Mouse (Mus musculus): ENCODE measurements around the gene Cckbr.

DNA sequence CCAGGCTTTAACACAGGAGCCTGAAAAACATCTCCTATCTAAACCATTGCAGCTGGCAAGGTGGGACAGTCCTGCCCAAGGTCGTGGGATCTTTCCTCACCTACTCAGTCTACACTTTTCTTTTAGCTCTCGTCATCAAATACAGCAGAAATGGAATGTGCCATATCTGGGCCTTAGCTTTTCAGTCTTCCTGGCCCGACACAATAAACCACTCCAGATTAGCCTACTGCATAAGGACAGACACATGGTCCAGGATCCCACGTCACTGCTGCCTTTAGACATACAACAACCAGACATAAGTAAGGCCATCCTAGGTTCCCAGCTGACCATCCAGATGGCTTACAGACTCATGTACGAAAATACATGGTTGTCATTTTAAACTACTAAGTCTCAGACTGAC lies 84.6 kb downstream of the Cckbr start:
- TF ChIP-seq CTCF (conservative IDR thresholded peaks at IDR 0.05; ENCODE audit: low read length), result no peak
- no peak for TF ChIP-seq NANOG (IDR thresholded peaks at IDR 0.05; ENCODE audit: borderline replicate concordance, low read length)

Measured in E14TG2a.4 (cell line).